Mouse (Mus musculus): ENCODE measurements around the gene Duox2. TPM values are rescaled to one million over a fixed set of nuclear protein-coding genes. Genes with fewer than 3 reads are reported as not detected.
A peak's percentile ranks its signal among the peaks of the same experiment; 100 is the strongest.

Gene Duox2
- total and polyA plus RNA-seq, 2 experiments from 2014 or later: 0.23 to 3.7 TPM

DNA sequence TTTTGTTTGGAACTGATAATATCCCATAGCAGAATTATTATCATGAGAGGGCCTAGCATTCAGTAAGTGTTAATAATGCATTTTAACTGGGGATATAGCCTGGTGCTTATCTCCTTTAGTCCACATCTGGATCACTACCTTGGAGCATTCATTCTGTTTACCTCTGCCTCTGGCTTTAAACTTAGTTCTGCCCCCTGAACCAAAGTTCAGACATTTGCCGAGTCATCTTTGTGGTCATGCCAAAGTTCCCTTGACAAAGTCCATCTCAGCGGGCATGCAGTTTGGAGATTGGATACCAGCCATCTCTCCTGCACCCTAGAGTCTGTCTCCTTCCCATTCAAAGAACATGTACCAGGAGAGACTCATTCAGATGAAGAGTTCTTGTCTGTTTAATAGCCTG is 62.8 kb downstream of the Duox2 start:
- peak overlapping the region; percentile 75 for H3K4me2 ChIP-seq (ENCODE audit: low read depth, low read length)
- no peak for ATAC-seq (ENCODE audit: insufficient read depth, low read depth)
- no peaks in the 10 kb centered on the region for H3K36me3 ChIP-seq (replicated peaks; ENCODE audit: control insufficient read depth, insufficient read depth, low read length)
- peaks cover 11% of the 10 kb centered on the region; the same call in 1 of the 2 replicates for H3K4me1 ChIP-seq (ENCODE audit: control insufficient read depth, insufficient read depth)
- no peak for TF ChIP-seq EP300 (IDR thresholded peaks at IDR 0.05; ENCODE audit: low read depth)
- TF ChIP-seq CTCF (IDR thresholded peaks at IDR 0.05; ENCODE audit: low read depth): no peak
- no peak overlapping the region; the same call in 1 of the 2 replicates for H3K27ac ChIP-seq (ENCODE audit: low read depth)
- no peaks in the 10 kb centered on the region for H3K27me3 ChIP-seq (ENCODE audit: control insufficient read depth, insufficient read depth, low read length)
- no peaks in the 10 kb centered on the region for H3K9me3 ChIP-seq (replicated peaks; ENCODE audit: control insufficient read depth, low read length)
- H3K4me3 ChIP-seq (ENCODE audit: low read depth, low read length): peak overlapping the region; percentile 76
- no peak overlapping the region for H3K9ac ChIP-seq (replicated peaks; ENCODE audit: low read depth, low read length)
- 55% methylated on average over 2 of the region's 2 CpGs for WGBS
- no peak for DNase-seq (ENCODE audit: low spot score)

DNA sequence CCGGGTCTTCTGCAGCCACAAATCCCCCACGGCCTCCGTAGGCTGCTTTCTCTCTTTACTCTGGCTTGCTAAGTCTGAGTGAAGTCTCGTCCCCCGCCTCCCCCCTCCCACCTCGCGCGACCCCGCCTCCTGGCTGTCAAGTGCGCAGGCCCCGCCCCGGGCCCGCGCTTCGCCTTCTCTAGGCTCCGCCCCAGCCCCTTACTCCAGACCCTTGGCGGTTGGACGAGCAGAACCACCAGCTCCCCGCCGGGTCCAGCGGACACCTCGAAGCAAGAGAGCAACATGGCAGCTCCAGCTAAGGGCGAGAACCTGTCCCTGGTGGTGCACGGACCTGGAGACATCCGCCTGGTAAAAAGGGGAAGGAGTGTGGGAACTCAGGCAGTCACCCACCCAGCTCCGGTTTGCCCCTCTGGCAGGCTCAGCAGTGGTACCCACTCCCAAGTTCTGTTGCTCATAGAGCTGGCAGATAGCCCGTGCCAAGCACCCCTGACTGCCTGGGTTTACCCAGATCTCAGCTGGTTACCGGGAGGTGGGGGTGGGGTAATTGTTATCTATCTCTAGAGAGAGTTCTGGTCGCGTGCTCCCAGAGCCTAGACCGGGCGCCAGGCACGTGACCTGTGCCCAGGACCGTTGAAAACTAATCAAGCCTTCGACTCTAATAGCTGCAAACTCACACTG is 63.5 kb downstream of the Duox2 start, which contains the start of gene Sord:
Gene Sord (plus strand): TSS at position 139 of the 678 bp plus-strand sequence.
- peak; percentile 92 for ATAC-seq (ENCODE audit: insufficient read depth, low read depth)
- Histone ChIP-seq H3K4me1 (ENCODE audit: control insufficient read depth, insufficient read depth) (peaks cover 11% of the 10 kb centered on the region; the same call in 1 of the 2 replicates), H3K27ac (ENCODE audit: low read depth) (peak within 1 kb of the TSS; percentile 88), H3K27me3 (ENCODE audit: control insufficient read depth, insufficient read depth, low read length) (no peaks in the 10 kb centered on the region), H3K4me2 (ENCODE audit: low read depth, low read length) (peak within 1 kb of the TSS; percentile 75), H3K9ac (replicated peaks; ENCODE audit: low read depth, low read length) (peak within 1 kb of the TSS; percentile 80), H3K4me3 (ENCODE audit: low read depth, low read length) (peak within 1 kb of the TSS; percentile 76), H3K9me3 (replicated peaks; ENCODE audit: control insufficient read depth, low read length) (no peaks in the 10 kb centered on the region), H3K36me3 (replicated peaks; ENCODE audit: control insufficient read depth, insufficient read depth, low read length) (no peaks in the 10 kb centered on the region)
- peak; percentile 89 for DNase-seq (ENCODE audit: low spot score)
- 0% methylated on average over 34 of the region's 35 CpGs for WGBS
- TF ChIP-seq EP300 (IDR thresholded peaks at IDR 0.05; ENCODE audit: low read depth): no peak
- TF ChIP-seq CTCF (IDR thresholded peaks at IDR 0.05; ENCODE audit: low read depth): no peak

DNA sequence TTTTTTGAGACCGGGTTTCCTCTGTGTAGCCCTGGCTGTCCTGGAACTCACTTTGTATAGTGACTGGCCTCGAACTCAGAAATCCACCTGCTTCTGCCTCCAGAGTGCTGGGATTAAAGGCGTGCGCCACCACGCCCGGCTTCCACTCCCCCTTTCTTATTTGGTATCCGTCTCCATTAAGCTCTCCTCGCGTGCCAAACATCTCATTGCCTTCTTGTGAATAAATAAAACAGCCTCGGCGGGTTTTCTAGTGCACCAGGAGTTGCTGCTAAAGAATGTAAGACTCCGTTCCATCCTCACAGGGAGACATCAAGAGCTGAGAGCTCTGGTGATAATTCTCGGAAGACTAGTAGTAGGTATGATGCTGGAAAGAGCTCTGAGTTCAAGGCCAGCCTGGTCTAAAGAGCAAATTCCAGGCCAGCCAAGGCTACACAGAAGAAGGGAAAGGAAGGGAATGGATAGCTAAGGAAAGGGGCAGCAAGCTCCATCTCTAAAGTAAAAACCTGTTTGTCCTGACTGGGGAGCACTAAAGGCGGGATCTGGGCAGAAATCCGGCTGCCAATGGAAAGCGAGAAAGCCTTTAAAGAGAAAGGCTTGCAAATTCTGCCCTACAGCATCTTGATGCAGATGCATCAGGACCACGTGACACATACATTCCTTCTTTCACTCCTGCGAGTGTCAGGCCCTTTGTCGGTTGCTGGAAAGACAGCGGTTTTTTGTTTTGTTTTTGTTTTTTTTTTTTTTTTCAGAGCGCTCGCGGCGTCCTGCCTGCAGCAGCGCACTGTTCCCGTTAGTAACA is 64.3 kb downstream of the Duox2 start:
- Histone ChIP-seq H3K27me3 (ENCODE audit: control insufficient read depth, insufficient read depth, low read length) (no peaks in the 10 kb centered on the region), H3K4me3 (ENCODE audit: low read depth, low read length) (peak overlapping the region; percentile 76), H3K36me3 (replicated peaks; ENCODE audit: control insufficient read depth, insufficient read depth, low read length) (no peaks in the 10 kb centered on the region), H3K4me1 (ENCODE audit: control insufficient read depth, insufficient read depth) (peaks cover 11% of the 10 kb centered on the region; the same call in 1 of the 2 replicates), H3K4me2 (ENCODE audit: low read depth, low read length) (peak overlapping the region; percentile 75), H3K9ac (replicated peaks; ENCODE audit: low read depth, low read length) (peak overlapping the region; percentile 80), H3K27ac (ENCODE audit: low read depth) (peak overlapping the region; percentile 88), H3K9me3 (replicated peaks; ENCODE audit: control insufficient read depth, low read length) (no peaks in the 10 kb centered on the region)
- peak; percentile 28 for DNase-seq (ENCODE audit: low spot score)
- ATAC-seq (ENCODE audit: insufficient read depth, low read depth): peak; percentile 7; the same call in 1 of the 2 replicates
- 4% methylated on average over 26 of the region's 26 CpGs for WGBS
- TF ChIP-seq EP300 (IDR thresholded peaks at IDR 0.05; ENCODE audit: low read depth) (no peak), CTCF (IDR thresholded peaks at IDR 0.05; ENCODE audit: low read depth) (no peak)

- Histone ChIP-seq H3K9me3 (replicated peaks; ENCODE audit: control insufficient read depth, low read length) (no peaks in the 10 kb centered on the region), H3K36me3 (replicated peaks; ENCODE audit: control insufficient read depth, insufficient read depth, low read length) (no peaks in the 10 kb centered on the region), H3K27ac (ENCODE audit: low read depth) (no peak overlapping the region), H3K4me2 (ENCODE audit: low read depth, low read length) (no peak overlapping the region), H3K27me3 (ENCODE audit: control insufficient read depth, insufficient read depth, low read length) (no peaks in the 10 kb centered on the region), H3K4me1 (ENCODE audit: control insufficient read depth, insufficient read depth) (peaks cover 11% of the 10 kb centered on the region; the same call in 1 of the 2 replicates), H3K9ac (replicated peaks; ENCODE audit: low read depth, low read length) (no peak overlapping the region), H3K4me3 (ENCODE audit: low read depth, low read length) (no peak overlapping the region)
- ATAC-seq (ENCODE audit: insufficient read depth, low read depth): no peak
- TF ChIP-seq CTCF (IDR thresholded peaks at IDR 0.05; ENCODE audit: low read depth) (no peak), EP300 (IDR thresholded peaks at IDR 0.05; ENCODE audit: low read depth) (no peak)
- WGBS: 52% methylated on average over 5 of the region's 5 CpGs
- DNase-seq (ENCODE audit: low spot score): no peak
These were observed 64.9 kb downstream of the Duox2 start for GRCm38 (mm10) chr2:122233341-122233740.

DNA sequence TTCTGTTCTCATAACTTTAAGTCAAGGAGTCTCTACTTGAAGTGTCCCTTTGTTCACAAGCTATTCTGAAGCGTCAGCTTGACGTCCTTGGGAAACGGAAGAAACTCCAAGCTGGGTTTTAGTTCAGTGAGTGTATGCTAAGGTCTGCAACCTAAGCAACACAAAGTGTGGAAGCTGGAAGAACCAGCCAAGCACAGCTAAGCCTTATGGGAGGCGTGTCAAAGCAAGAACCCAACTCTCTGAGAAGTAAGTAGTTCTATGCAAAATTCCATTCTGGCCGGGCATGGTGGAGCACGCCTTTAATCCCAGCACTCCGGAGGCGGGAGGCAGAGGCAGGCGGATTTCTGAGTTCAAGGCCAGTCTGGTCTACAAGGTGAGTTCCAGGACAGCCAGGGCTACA is 66.6 kb downstream of the Duox2 start:
- ATAC-seq (ENCODE audit: insufficient read depth, low read depth) (no peak), DNase-seq (ENCODE audit: low spot score) (no peak)
- no peak overlapping the region for H3K27ac ChIP-seq (ENCODE audit: low read depth)
- H3K4me1 ChIP-seq (ENCODE audit: control insufficient read depth, insufficient read depth): peaks cover 11% of the 10 kb centered on the region; the same call in 1 of the 2 replicates
- no peak overlapping the region for H3K4me3 ChIP-seq (ENCODE audit: low read depth, low read length)
- no peak overlapping the region for H3K9ac ChIP-seq (replicated peaks; ENCODE audit: low read depth, low read length)
- no peaks in the 10 kb centered on the region for H3K27me3 ChIP-seq (ENCODE audit: control insufficient read depth, insufficient read depth, low read length)
- TF ChIP-seq CTCF (IDR thresholded peaks at IDR 0.05; ENCODE audit: low read depth) (no peak), EP300 (IDR thresholded peaks at IDR 0.05; ENCODE audit: low read depth) (no peak)
- H3K4me2 ChIP-seq (ENCODE audit: low read depth, low read length): no peak overlapping the region
- 83% methylated on average over 9 of the region's 9 CpGs for WGBS
- no peaks in the 10 kb centered on the region for H3K9me3 ChIP-seq (replicated peaks; ENCODE audit: control insufficient read depth, low read length)
- no peaks in the 10 kb centered on the region for H3K36me3 ChIP-seq (replicated peaks; ENCODE audit: control insufficient read depth, insufficient read depth, low read length)
